Mouse (Mus musculus): ENCODE data around the gene Slc36a3.

Gene Slc36a3

DNA sequence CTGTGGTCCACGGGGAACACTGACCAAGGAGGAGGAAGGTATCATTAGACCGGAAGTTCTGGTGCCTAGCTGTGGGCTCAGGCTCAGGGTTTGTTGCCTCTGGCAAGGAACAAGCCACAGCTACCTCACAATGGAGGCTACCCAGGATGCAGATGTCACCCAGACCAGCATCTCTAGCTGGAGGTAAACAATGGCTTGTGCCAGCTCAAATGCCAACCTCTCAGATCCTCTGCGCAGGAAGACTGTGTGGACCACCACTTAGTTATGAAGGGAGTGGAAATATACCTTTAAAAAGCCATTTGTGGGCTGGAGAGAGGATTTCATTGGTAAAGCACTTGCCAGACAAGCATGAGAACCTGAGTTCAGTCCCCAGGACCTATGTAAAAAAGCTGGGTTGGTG is at the start of gene Slc36a3:
Slc36a3 (minus strand) TSS at position 101 of the 400 bp plus-strand sequence.
- DNase-seq (ENCODE audit: low read depth, low spot score): no peak

DNA sequence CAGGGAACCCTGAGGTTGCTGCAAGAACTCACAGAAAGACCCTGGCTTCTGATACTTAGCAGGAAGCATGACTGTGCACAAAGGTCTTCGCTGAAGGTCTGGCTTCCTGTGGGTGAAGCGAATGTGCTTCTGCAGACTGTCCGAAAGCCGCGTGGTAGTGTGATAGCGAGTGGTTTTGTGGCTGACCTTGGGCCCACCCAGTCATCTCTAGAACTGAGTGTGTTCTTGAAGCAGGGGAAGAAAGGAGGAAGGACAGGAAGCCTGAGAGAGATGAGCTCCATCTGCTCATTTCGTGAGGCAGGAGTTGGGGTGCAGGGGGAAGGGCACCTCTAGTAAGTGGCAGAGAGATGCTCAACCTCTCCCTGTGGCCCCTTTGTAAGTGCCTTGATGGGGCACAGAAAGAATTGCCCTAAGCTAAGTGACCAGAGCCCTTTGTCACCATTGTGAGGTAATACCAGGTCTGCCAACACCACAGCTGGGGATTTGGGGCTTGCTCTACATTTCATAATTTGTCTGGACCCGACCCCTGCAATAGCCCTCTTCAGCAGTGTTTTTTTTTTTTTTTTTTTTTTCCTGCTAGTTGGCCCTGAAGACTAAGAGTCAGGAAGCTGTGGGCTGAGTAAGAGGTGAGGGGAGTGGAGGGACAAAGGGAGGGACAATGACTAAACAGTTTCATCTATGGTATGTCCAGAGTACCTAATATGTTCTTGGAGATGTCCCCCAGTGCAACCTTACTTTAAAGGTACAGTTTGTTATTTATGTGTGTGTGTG is 46.4 kb upstream of the Slc36a3 start:
- no peak for DNase-seq (ENCODE audit: low read depth, low spot score)

DNA sequence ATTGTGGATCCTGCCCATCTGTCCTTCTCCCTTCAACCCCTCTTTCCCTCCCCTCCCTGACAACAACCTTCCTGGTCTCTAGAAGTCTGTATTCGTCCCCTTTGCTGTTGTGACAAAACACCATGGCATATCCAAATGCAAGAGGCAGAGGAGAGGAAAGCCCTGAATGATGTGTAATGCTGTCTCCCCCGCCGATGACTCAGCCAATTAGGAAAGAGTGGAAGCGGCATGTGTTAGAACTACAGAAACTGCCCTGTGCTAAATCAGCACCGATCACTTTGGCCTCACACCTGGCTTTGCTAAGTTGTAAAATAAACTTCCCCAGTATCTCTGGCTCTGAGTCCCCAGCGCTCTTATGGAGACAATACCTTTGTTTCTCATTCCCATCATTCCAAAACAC is 45.6 kb upstream of the Slc36a3 start:
- DNase-seq (ENCODE audit: low read depth, low spot score): no peak

DNA sequence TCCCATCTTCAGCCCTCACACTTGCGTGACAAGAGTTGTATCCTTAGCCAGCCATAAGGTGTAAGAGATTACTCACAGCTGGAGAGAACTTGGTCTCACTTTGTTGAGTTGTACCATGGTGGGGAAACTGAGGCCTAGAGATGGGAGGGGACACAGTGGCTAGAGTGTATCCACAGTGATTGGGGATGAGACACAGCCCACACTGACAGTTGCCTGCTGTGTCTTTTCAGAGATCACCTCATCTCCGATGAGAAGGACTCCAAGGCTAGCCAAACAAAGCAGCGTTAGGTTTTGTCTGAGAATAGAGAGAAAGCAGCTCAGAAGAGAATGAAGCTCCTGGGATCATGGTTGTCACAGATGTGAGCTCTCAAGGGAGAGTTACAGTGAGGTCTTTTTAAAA is 38.7 kb upstream of the Slc36a3 start:
- DNase-seq (ENCODE audit: low read depth, low spot score): no peak

DNA sequence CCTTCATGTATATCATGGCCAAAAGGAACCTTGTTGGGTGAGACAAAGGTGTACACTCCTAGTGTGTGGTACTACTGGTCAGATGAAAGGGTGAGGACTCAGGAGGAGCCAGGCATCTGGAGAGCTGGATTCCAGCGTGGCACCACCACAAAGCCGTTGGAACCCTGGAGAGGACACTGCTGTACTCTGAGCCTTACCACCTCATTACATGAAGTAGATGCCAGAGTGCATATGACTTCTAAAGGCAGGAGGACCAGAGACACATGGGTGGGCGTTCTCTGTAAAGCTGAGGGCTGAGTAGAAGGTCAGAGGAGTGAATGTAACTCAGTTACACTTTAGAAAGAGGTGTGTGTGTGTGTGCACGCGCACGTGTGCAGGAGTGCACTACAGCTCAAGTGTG is 36.3 kb upstream of the Slc36a3 start:
- no peak for DNase-seq (ENCODE audit: low read depth, low spot score)

DNA sequence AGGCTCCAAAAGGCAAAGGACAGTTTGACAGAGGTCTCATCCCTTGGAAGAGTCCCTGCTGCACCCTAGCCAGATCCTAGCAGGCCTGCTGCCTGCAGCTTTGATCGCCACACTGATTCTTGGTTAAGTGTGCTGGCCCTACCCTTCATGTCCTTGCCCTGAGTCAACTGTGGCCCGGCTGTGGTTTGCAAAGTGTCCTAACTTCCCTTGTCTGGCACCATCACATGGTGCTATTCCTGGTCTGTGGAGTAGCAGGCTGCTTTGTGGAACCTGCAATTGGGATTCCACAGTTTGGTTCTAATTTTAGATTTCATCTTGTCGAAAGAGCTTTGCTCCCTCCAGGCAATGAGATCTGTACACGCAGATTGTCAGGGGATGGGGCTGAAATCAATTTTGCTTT is 35.8 kb upstream of the Slc36a3 start:
- peak; percentile 15 for DNase-seq (ENCODE audit: low read depth, low spot score)

DNA sequence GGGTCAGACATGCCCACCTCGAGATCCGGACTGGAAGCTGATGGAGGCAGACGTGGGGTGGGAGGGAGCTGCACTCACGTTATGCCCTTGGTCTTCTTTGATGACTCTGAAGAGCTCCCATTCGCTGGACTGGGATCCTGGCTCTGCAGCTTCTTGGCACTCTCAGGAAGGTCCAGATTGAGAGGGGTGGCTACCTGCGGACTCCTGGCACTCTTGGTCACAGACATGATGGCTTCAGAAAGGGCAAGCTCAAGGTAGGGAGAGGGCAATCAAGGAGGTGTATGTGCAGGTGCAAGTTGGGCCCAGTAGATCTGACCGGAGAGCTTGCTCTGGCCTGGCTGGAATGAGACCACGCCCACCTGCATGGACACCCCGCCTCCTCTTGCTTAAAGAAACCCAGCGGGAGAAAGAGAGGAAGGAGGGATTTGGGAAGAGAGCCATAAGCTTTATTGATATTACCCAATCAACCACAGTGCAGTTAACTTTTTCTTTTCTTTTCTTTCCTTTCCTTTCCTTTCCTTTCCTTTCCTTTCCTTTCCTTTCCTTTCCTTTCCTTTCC is 33.3 kb upstream of the Slc36a3 start, which contains the start of gene Slc36a2:
Slc36a2 (minus strand) TSS at position 345 of the 559 bp plus-strand sequence.
- DNase-seq (ENCODE audit: low read depth, low spot score): no peak

DNA sequence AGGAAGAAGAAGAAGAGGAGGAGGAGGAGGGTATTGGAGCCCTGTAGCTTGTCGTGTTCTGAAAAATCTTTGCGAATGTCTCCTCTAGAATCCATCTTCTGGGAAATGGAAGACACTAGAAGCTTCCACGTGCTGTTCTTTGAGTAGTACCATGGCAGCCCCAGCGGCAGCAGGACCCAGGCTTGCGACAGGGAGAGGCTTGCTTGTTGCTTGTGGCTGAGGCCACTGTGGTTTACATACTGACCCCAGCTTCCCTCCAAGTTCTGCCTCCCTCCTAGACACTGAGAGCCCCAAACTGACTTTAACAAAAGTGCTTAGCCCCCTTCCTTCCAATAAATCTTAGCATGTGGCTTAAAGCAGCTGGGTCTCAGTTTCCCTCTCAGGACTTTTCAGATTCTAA is 32.7 kb upstream of the Slc36a3 start:
- no peak for DNase-seq (ENCODE audit: low read depth, low spot score)

DNA sequence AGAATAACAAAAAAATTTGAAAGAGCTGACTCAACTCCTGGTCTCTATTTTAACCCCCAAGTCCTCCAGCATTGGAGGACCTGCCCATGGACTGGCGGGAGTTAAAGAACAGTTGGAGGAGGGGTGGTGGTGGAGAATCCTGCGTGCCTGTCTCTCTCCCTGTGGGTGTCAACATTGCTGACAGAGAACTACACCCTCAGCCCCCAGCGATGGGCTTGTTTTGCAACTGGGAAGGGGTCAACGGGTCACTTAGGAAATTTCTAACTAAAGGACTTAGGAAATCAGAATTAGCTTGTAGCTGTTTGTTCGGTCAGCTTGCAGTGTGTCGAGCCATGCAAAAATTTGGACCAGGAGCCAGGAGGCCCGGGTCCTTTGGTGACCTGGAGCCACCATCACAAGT is 31.6 kb upstream of the Slc36a3 start:
- no peak for DNase-seq (ENCODE audit: low read depth, low spot score)

DNA sequence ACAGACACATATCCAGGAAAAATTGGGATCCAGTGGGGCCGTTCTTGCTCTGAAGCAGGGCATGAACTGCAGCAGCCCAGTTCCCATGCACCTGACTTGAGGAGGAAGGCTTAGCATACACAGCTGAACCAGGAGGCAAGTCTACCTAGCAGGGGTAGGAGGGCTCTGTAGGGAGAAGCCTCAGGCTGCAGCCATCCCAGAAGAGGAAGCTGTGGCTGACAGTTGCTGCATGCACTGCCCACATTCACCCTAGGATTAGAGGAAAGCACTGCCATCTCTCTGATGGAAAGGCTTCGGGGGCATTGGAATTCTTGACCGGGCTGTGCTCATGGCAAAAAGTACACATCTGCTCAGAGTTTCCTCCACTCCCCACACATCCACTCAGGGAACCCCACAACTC is 28.3 kb upstream of the Slc36a3 start:
- DNase-seq (ENCODE audit: low read depth, low spot score): no peak

DNA sequence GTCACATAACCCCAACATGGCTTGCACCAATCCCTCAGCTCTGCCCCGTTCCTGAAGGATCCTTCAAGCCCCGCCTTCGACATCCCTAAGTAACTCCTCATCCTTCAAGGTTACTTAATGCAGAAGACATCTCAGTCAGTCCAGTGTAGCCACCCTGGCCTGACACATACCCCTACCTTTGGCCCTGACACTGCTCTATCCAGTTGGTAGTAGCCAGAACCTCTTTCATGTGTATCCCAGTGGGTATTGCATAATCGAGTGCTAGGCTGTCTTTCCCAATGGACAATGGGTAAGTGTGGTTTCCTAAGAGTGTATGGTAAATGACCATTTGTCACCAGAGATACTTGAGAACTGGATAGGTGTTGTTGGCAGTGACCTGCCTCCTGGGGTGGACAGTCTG is 27.3 kb upstream of the Slc36a3 start:
- DNase-seq (ENCODE audit: low read depth, low spot score): no peak

DNA sequence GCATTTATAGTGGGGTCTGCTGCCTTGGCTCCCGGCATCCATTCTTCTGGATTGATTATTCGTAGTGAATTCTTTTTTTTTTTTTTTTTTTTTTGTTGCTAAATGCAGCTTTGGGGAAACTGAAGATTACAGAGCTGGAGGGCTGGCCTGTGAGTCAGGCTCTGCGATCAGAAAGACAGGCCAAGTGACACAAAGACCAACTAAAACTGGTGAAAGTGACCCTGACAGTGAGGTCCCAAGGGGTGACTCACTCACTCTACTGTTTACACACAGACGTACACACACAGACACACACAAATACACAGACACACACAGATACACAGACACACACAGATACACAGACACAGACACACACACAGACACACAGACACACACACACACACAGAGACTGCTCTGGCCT is 19.0 kb upstream of the Slc36a3 start:
- DNase-seq (ENCODE audit: low read depth, low spot score): no peak

DNA sequence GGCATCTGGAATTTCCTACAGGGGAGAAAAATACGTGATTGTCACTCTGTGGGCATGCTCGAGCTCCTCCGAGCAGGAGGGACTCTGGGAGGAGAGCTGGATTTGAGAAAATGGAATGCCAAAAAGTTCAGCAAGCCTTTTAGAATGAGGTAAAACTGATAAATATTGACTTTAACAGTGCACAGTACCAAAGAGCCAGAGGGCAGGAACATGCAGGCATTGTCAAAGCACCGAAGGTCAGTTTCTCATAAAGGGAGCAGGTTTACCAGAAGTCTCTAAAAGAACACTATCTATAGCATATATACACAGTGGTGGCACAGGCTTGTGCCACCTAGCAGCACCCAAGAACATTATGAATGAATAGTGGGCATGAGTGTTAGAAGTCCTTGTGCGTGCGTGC is 17.4 kb upstream of the Slc36a3 start:
- no peak for DNase-seq (ENCODE audit: low read depth, low spot score)

DNA sequence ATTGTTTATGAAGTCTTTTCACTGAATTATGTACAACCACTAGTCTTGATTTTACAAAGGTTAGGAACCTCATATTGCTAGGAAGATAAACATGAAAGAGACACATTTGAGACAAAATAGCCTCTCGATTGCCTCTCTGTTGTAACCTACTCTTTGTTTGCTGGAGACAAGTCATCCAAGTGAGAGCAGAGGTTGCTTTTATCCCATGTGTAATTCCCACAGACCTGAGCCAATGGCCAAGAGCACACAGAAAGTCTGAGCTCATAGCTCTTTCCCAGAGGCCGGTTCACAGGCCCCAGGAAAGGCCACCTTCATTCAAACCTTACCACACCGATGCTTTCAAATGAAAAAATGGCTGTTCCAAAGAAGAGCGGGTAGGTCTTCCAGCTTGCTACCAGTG is 17.0 kb upstream of the Slc36a3 start:
- DNase-seq (ENCODE audit: low read depth, low spot score): no peak

DNA sequence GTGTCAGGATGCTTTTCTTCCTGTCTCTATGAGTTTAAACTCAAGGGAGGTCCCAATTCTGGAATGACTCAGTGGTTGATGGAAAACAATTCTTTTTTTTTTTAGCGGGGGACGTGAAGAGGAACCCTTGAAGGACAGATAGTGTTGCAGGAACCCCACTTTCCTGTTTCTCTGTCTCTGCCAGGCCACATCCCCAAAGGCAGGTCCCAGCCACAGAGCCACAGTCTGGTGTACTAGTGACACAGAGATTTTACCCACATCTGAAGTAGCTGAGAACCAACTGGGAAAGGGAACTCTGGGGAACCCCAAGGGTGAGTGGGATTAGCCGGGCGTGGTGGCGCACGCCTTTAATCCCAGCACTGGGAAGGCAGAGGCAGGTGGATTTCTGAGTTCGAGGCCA is 14.2 kb upstream of the Slc36a3 start:
- DNase-seq (ENCODE audit: low read depth, low spot score): no peak

DNA sequence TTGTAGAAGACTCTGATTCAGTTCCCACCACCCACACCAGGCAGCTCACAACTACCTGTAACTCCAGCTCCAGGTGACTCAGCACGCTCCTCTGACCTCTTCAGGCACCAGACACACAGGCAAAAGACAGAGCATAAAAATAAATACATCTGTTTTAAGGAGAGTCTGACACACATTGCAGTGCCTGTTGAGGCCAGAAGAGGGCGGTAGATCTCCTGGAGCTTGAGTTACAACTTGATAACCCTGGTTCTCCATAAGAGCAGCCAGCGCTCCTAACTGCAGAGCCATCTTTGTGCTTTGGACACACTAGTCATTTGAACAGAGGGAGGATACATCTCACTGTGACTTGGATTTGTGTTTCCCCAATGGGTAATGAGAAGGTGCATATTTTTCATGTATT is 13.2 kb upstream of the Slc36a3 start:
- DNase-seq (ENCODE audit: low read depth, low spot score): no peak

DNA sequence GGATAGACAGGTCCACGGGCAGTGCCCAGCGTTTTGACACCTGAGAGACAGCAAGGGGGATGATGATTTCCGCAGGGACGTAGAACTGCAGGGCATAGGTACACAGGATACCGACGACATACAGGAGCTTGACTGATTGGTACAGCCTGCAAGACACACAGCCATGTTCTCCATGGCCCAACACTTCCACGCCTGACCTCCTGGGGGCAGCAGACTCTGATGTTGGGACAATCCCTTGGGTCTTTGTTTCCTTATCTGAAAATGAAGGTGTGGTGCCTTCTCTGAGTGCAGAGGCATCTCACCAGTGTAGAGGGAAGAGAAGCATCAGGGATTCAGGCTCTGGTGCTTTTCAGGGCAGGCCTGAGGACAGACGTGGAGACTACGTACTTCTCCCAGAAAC is 11.2 kb upstream of the Slc36a3 start:
- no peak for DNase-seq (ENCODE audit: low read depth, low spot score)

DNA sequence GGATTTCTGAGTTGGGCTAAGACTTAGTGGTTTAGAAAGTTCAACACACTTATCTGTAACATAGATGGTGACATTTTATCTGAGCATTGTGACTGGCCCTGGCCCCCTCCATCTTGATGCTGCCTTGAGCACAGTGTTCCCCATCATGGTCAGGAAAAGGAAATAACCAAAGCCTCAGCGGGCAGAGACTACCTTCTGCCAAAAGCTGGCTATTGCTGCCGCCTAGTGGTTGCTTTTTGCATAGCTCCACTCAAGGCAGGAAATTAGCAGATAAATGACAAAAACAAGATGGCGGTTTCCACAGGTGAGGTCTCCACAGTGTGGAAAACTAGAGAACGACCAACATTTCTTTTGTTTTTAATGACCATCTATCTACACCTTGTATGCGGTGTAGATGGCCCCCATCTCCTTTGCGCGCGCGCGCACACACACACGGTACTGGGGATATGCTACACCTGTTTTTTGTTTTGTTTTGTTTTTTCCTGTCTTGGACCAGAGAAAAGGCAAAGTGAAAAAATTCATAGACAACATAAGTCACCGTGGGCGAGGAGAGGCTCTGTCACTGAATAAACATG is 7.4 kb upstream of the Slc36a3 start:
- DNase-seq (ENCODE audit: low read depth, low spot score): peak; percentile 67

DNA sequence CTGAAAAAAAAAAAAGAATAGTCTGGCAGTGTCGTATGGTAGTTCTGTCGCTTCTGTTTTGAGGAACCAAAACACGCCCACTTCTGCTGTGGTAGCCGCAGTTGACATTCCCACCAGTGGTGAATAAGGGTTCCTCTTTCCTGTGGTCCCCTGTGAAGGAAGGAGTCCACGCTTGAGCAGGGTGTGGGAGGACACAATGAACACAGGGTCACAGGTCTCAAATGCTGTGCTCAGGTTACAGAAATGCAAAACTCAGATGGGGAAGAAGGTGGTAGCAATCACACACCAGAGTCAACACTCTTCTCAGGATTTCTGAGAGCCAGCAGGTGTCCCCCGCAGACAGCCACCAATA is 3.5 kb upstream of the Slc36a3 start:
- DNase-seq (ENCODE audit: low read depth, low spot score): peak; percentile 42

DNA sequence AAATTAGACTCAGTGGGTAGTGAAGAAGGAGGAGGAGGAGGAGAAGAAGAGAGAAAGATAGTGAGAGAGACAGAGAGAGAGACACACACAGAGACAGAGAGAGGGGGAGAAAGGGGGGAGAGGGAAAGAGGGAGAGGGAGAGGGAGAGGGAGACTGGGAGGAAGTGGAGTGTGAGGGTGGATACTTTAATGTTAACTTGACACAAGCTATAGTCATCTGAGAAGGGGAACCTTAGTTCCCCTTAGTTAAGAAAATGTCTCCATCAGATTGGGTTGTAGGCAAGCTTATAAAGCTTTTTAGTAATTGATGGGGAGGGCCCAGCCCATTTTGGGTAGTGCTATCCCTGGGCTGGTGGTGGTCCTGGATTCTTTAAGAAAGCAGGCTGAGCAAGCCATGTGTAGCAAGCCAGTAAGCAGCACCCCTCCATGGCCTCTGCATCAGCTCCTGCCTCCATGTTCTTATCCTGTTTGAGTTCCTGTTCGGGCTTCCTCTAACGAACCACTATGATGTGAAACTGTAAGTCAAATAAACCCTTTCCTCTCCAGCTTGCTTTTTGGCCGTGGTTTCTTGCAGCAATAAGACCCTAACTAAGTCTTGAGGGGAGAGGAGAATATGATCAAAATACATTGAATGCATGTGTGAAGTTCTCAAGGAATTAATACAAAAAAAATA is 3.0 kb upstream of the Slc36a3 start:
- no peak for DNase-seq (ENCODE audit: low read depth, low spot score)

DNA sequence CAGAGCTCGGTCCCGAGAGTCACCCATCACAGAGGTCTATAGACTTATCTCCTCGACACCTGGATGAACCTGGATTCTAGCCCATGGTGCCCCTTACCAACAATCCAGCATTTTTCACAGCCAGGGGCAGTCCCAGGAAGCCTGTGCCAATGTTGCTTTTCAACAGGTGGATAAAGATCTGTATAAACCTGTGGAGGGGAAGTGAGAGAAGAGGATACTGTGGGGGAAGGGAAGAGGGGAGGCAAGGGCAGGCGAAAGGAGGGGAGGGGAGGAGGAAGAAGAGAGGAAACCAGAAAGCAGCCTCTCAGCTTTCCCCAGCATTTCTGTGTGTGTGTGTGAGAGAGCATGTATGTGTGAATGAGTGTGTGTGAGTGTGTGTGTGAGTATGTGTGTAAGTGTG is 3.0 kb downstream of the Slc36a3 start:
- DNase-seq (ENCODE audit: low read depth, low spot score): no peak

DNA sequence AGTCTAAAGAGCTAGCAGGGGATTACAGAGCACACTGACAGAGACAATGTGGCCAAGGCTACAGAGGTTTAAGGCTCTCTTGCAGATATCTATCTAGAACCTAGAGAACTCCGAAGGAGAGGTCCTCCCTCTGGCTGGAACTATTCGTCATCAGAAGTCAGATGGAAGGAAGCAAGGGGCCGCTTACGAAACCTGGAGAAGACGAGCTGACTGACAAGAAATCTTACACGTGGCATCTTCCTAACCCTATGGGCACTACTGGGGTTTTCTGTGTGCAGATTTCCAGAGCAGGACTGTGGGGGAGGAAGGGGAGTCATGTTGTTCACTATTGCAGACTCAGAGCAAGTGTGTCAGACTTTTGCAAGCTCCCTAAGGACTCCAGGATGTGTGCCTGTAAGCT is 4.1 kb downstream of the Slc36a3 start:
- DNase-seq (ENCODE audit: low read depth, low spot score): no peak

DNA sequence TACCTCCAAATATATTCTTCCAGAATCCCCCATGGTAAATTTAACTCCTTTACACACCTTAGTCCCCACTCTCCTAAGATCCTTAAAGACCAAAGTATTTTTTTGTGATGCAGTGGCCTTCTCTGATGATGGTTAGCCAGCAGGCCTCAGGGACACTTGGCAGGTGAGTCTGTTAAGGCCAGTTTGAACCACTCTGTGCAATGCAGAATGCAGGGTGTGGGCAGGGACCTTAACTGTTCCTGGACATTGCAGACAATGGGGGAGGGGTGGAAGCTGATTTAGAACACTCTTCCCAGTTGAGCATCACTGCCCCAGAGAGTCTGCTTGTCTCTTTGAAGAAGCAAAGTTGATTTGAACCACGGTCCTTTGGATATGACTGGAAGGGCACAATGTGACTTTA is 4.7 kb downstream of the Slc36a3 start:
- DNase-seq (ENCODE audit: low read depth, low spot score): no peak
